Mouse (Mus musculus) embryonic facial prominence, embryonic 12.5 days (tissue): ENCODE data around the gene Ces2h. TPM values are rescaled to one million over a fixed set of nuclear protein-coding genes. Genes with fewer than 3 reads are reported as not detected.
"Not testable (repeated sequence)": the region's sequence is repeated elsewhere in the genome, so short reads cannot be mapped to it uniquely, and the experiment has no call there.

Source experiments
- ATAC-seq: fragments of 200-750 bp; cut with Nextera tagmentation; 2 replicates; pipeline ENCODE4 v1.8.0; 2017; ENCODE audit not compliant: insufficient number of reproducible peaks, insufficient read depth, low FRiP score, low TSS enrichment
- H3K27ac ChIP-seq: fragments of 300-500 bp; sonication (generic); 2 replicates; pipeline ENCODE4 v1.5.1; 2016; ENCODE audit warnings: mild to moderate bottlenecking
- H3K27me3 ChIP-seq: fragments of 300-500 bp; sonication (generic); 2 replicates; pipeline ENCODE4 v1.6.1; 2016; ENCODE audit warnings: mild to moderate bottlenecking, moderate library complexity
- H3K36me3 ChIP-seq: fragments of 300-500 bp; sonication (generic); 2 replicates; pipeline ENCODE4 v1.6.1; 2016; ENCODE audit warnings: mild to moderate bottlenecking
- H3K4me1 ChIP-seq: fragments of 300-500 bp; sonication (generic); 2 replicates; pipeline ENCODE4 v1.6.1; 2016
- H3K4me2 ChIP-seq: fragments of 300-500 bp; sonication (generic); replicated peaks from 2 replicates; pipeline ENCODE4 v1.6.1; 2016; ENCODE audit warnings: mild to moderate bottlenecking, moderate library complexity
- H3K4me3 ChIP-seq: fragments of 300-500 bp; sonication (generic); 2 replicates; pipeline ENCODE4 v1.5.1; 2016; ENCODE audit warnings: mild to moderate bottlenecking
- H3K9ac ChIP-seq: fragments of 300-500 bp; sonication (generic); 2 replicates; pipeline ENCODE4 v1.6.1; 2016; ENCODE audit warnings: mild to moderate bottlenecking, moderate library complexity
- H3K9me3 ChIP-seq: fragments of 300-500 bp; sonication (generic); 2 replicates; pipeline ENCODE4 v1.6.1; 2016; ENCODE audit warnings: mild to moderate bottlenecking, moderate library complexity
- WGBS: fragments of 180-500 bp; shearing (Covaris S2); methylation state at CpG from one replicate; pipeline ENCODE4 v1.1.7; 2016; 5-methylcytosine and 5-hydroxymethylcytosine counted together
- polyA plus RNA-seq: library from polyadenylated mRNA; unstranded; fragments of >200 nt; fragmentation: Nextera tagmentation; extraction: Ambion mirVana; gene quantifications from 2 replicates; pipeline ENCODE4 v1.2.1, GENCODE M21; 2016

Gene Ces2h
- polyA plus RNA-seq, 1 experiment from 2014 or later: not detected

- no peak for ATAC-seq
These were observed 22.4 kb downstream of the Ces2h start for GRCm38 (mm10) chr8:105023087-105023486.

GRCm38 (mm10) chr8:105025050-105025449, 24.4 kb downstream of the Ces2h start:
- 59% methylated on average over 2 of the region's 2 CpGs for WGBS
- no peak overlapping the region for H3K4me2 ChIP-seq
- no peak overlapping the region for H3K9ac ChIP-seq
- no peak for ATAC-seq
- H3K27me3 ChIP-seq: no peaks in the 10 kb centered on the region
- H3K36me3 ChIP-seq: no peaks in the 10 kb centered on the region
- no peak overlapping the region for H3K27ac ChIP-seq
- no peaks in the 10 kb centered on the region for H3K4me1 ChIP-seq
- no peak overlapping the region for H3K4me3 ChIP-seq
- no peaks in the 10 kb centered on the region for H3K9me3 ChIP-seq

More at GRCm38 (mm10) chr8:105023087-105023486, 22.4 kb downstream of the Ces2h start:
- Histone ChIP-seq H3K27ac (no peak overlapping the region), H3K36me3 (no peaks in the 10 kb centered on the region), H3K9me3 (no peaks in the 10 kb centered on the region), H3K27me3 (no peaks in the 10 kb centered on the region), H3K4me2 (no peak overlapping the region), H3K4me3 (no peak overlapping the region), H3K4me1 (no peaks in the 10 kb centered on the region), H3K9ac (no peak overlapping the region)
- 52% methylated on average over 1 of the region's 1 CpGs for WGBS

GRCm38 (mm10) chr8:105043510-105043909, 42.9 kb downstream of the Ces2h start:
- Histone ChIP-seq H3K9ac (no peak overlapping the region), H3K4me3 (no peak overlapping the region), H3K27me3 (no peaks in the 10 kb centered on the region), H3K4me2 (no peak overlapping the region), H3K36me3 (no peaks in the 10 kb centered on the region), H3K9me3 (no peaks in the 10 kb centered on the region), H3K27ac (no peak overlapping the region), H3K4me1 (no peaks in the 10 kb centered on the region)
- ATAC-seq: no peak
- 60% methylated on average over 1 of the region's 1 CpGs for WGBS

GRCm38 (mm10) chr8:105045824-105046401, 45.3 kb downstream of the Ces2h start:
- no peaks in the 10 kb centered on the region for H3K9me3 ChIP-seq
- no peaks in the 10 kb centered on the region for H3K36me3 ChIP-seq
- no peaks in the 10 kb centered on the region for H3K4me1 ChIP-seq
- H3K9ac ChIP-seq: no peak overlapping the region
- H3K4me3 ChIP-seq: no peak overlapping the region
- ATAC-seq: no peak
- WGBS: 83% methylated on average over 3 of the region's 3 CpGs
- H3K4me2 ChIP-seq: no peak overlapping the region
- no peak overlapping the region for H3K27ac ChIP-seq
- H3K27me3 ChIP-seq: no peaks in the 10 kb centered on the region

- H3K4me3 ChIP-seq: no peak within 1 kb of the TSS
- no peaks in the 10 kb centered on the region for H3K36me3 ChIP-seq
- 73% methylated on average over 3 of the region's 3 CpGs for WGBS
- H3K27me3 ChIP-seq: no peaks in the 10 kb centered on the region
- no peak within 1 kb of the TSS for H3K4me2 ChIP-seq
- no peak within 1 kb of the TSS for H3K27ac ChIP-seq
- ATAC-seq: no peak
- no peaks in the 10 kb centered on the region for H3K9me3 ChIP-seq
- no peak within 1 kb of the TSS for H3K9ac ChIP-seq
- H3K4me1 ChIP-seq: no peaks in the 10 kb centered on the region
These were observed 47.8 kb downstream of the Ces2h start, which contains the start of gene Ces3a for GRCm38 (mm10) chr8:105048371-105048854. Gene Ces3a, plus strand, starts transcription at chr8:105048601.

- H3K4me1 ChIP-seq: no peaks in the 10 kb centered on the region
- H3K27me3 ChIP-seq: no peaks in the 10 kb centered on the region
- H3K9me3 ChIP-seq: no peaks in the 10 kb centered on the region
- H3K4me2 ChIP-seq: no peak overlapping the region
- H3K4me3 ChIP-seq: no peak overlapping the region
- no peak overlapping the region for H3K27ac ChIP-seq
- H3K9ac ChIP-seq: no peak overlapping the region
- no peak for ATAC-seq
- no peaks in the 10 kb centered on the region for H3K36me3 ChIP-seq
- WGBS: 84% methylated on average over 4 of the region's 4 CpGs
These were observed 55.6 kb downstream of the Ces2h start for GRCm38 (mm10) chr8:105056211-105056610.

- Histone ChIP-seq H3K4me2 (no peak overlapping the region), H3K9me3 (peaks cover 2% of the 10 kb centered on the region; the same call in 1 of the 2 replicates), H3K36me3 (no peaks in the 10 kb centered on the region), H3K27ac (no peak overlapping the region), H3K9ac (no peak overlapping the region), H3K27me3 (no peaks in the 10 kb centered on the region), H3K4me1 (no peaks in the 10 kb centered on the region), H3K4me3 (no peak overlapping the region)
- no peak for ATAC-seq
These were observed 59.4 kb downstream of the Ces2h start for GRCm38 (mm10) chr8:105060056-105060455.

- H3K4me1 ChIP-seq: no peaks in the 10 kb centered on the region
- no peak for ATAC-seq
- 0% methylated on average over 1 of the region's 1 CpGs for WGBS
These were observed 66.1 kb downstream of the Ces2h start for GRCm38 (mm10) chr8:105066761-105067160.

GRCm38 (mm10) chr8:105067905-105068304, 67.3 kb downstream of the Ces2h start:
- ATAC-seq, H3K4me2 ChIP-seq, H3K27me3 ChIP-seq, H3K4me1 ChIP-seq, H3K9ac ChIP-seq, H3K4me3 ChIP-seq, H3K27ac ChIP-seq, H3K36me3 ChIP-seq, H3K9me3 ChIP-seq: not testable (repeated sequence)
- WGBS: 73% methylated on average over 7 of the region's 7 CpGs

More at GRCm38 (mm10) chr8:105066761-105067160, 66.1 kb downstream of the Ces2h start:
- no peak overlapping the region for H3K9ac ChIP-seq
- H3K4me2 ChIP-seq: no peak overlapping the region
- H3K27ac ChIP-seq: no peak overlapping the region
- H3K36me3 ChIP-seq: no peaks in the 10 kb centered on the region
- no peak overlapping the region for H3K4me3 ChIP-seq
- H3K27me3 ChIP-seq: no peaks in the 10 kb centered on the region
- H3K9me3 ChIP-seq: peaks cover 2% of the 10 kb centered on the region; the same call in 1 of the 2 replicates

GRCm38 (mm10) chr8:105068971-105069370, 68.3 kb downstream of the Ces2h start:
- Histone ChIP-seq H3K9ac (no peak overlapping the region), H3K4me3 (no peak overlapping the region), H3K27me3 (no peaks in the 10 kb centered on the region), H3K9me3 (peaks cover 2% of the 10 kb centered on the region; the same call in 1 of the 2 replicates), H3K4me2 (no peak overlapping the region), H3K27ac (no peak overlapping the region), H3K36me3 (no peaks in the 10 kb centered on the region), H3K4me1 (no peaks in the 10 kb centered on the region)
- no peak for ATAC-seq
